ENCODE assay signal across 10 mouse cellular contexts in the genomic region with DNA sequence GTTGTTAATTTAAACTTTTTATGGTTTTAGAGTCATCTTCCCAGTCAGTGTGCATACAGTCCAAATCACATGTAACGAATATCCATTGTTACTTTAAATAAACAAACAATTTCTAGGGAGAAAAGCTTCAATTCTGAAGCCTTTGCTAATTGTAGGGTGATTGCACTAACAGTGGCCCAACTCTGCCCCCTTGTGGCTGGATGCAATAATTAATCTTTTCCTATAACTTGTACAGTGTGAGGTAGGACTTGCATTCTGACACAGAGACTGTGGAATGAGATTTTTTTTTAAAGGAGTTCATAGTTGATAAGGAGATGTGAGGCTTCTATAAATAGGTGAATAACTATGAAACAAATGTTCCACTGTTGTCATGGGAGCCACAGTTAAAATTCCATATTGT. TPM values are rescaled to one million over a fixed set of nuclear protein-coding genes. Genes with fewer than 3 reads are reported as not detected.
DNase-seq lines count a peak whose midpoint lies in the region; ATAC-seq lines count a peak whose summit lies in the region.
"Had no signal": no experiment of that assay in that cellular context is flagged by ENCODE, and none has a peak within 500 bp of the region (broad histone marks: within the 10 kb centered on the region; RNA-seq: fewer than 3 reads in every experiment).

No protein-coding gene starts in this region.

- peak; percentile 52; the same call in 1 of the 2 replicates for ATAC-seq in midbrain, embryonic 12.5 days (ENCODE audit: low FRiP score, low read depth)

- no peak overlapping the region for H3K27ac ChIP-seq in hindbrain, embryonic 10.5 days
- H3K27ac ChIP-seq in midbrain, embryonic 12.5 days (replicated peaks) = no peak overlapping the region
- H3K27ac ChIP-seq: embryonic facial prominence, embryonic 12.5 days had no signal

- no peak overlapping the region for H3K4me2 ChIP-seq in midbrain, embryonic 12.5 days (replicated peaks)
- H3K4me2 ChIP-seq: embryonic facial prominence, embryonic 12.5 days had no signal

- 3% methylated on average over 1 of the region's 1 CpGs for WGBS in hindbrain, embryonic 10.5 days
- 5% methylated on average over 1 of the region's 1 CpGs for WGBS in midbrain, embryonic 12.5 days

- H3K9ac ChIP-seq in midbrain, embryonic 12.5 days (replicated peaks) = no peak overlapping the region
- H3K9ac ChIP-seq: embryonic facial prominence, embryonic 12.5 days had no signal

- H3K4me1 ChIP-seq in hindbrain, embryonic 10.5 days (replicated peaks) = peaks cover 4% of the 10 kb centered on the region; the same call in 1 of the 2 replicates
- no peaks in the 10 kb centered on the region for H3K4me1 ChIP-seq in midbrain, embryonic 12.5 days
- H3K4me1 ChIP-seq: megakaryocyte, embryonic 14.5 days had no signal

- no peak overlapping the region for H3K4me3 ChIP-seq in hindbrain, embryonic 10.5 days
- no peak overlapping the region for H3K4me3 ChIP-seq in midbrain, embryonic 12.5 days
- H3K4me3 ChIP-seq: embryonic facial prominence, embryonic 12.5 days; megakaryocyte, embryonic 14.5 days had no signal

- peaks cover 19% of the 10 kb centered on the region for H3K27me3 ChIP-seq in hindbrain, embryonic 10.5 days (ENCODE audit: insufficient read depth, poor library complexity, severe bottlenecking)
- peaks cover 19% of the 10 kb centered on the region for H3K27me3 ChIP-seq in midbrain, embryonic 12.5 days

- no peaks in the 10 kb centered on the region for H3K36me3 ChIP-seq in hindbrain, embryonic 10.5 days
- H3K36me3 ChIP-seq in midbrain, embryonic 12.5 days = no peaks in the 10 kb centered on the region
- H3K36me3 ChIP-seq: embryonic facial prominence, embryonic 12.5 days had no signal

- no peaks in the 10 kb centered on the region for H3K9me3 ChIP-seq in hindbrain, embryonic 10.5 days
- H3K9me3 ChIP-seq in midbrain, embryonic 12.5 days = no peaks in the 10 kb centered on the region
- H3K9me3 ChIP-seq: embryonic facial prominence, embryonic 12.5 days; megakaryocyte, embryonic 14.5 days had no signal

- DNase-seq in left cerebral cortex, adult 18-20 months (ENCODE audit: low spot score in 2 of 2) = peak; percentile 76 to 81
- no peak for DNase-seq in left cerebral cortex, adult 11 months (ENCODE audit: low spot score)
- DNase-seq in adrenal gland, adult 2 months = peak; percentile 54
- peak; percentile 79 for DNase-seq in embryo, embryonic 11 days
- peak; percentile 46 for DNase-seq in hindbrain, embryonic 10.5 days (ENCODE audit: low spot score)
- DNase-seq in layer of hippocampus, postnatal 36 days = peak; percentile 28 to 62
- DNase-seq in telencephalon, adult 2 months (ENCODE audit: low read depth, low spot score) = peak; percentile 35

RNA-seq across cellular contexts. Expression of gene Them7, which starts 6.2 kb away (rescaled TPM):
- total RNA-seq in left cerebral cortex, adult 18-20 months (2021) = not detected
- total RNA-seq in adrenal gland, adult 2 months (2021) = under 1 TPM; 0.76 to 0.84 TPM
- 0.16 and 0.39 TPM in 2 replicates for polyA plus RNA-seq in adrenal gland, adult 2 months (2012; rRNA removed)
- 0.22 and 0.39 TPM in 2 replicates for polyA plus RNA-seq in hindbrain, embryonic 10.5 days (2016; fragmentation: Nextera tagmentation; extraction: Ambion mirVana)
- total RNA-seq in layer of hippocampus, postnatal 36 days (2021) = not detected
- polyA plus RNA-seq in midbrain, embryonic 12.5 days (2016; fragmentation: Nextera tagmentation; extraction: Ambion mirVana) = 0.11 TPM in 1 of 2 replicates, not detected in the other
